Comparison of ENCODE assay signal across 34 mouse cellular contexts in genomic region chr1:139206259-139206658, GRCm38 (mm10).
"Had no signal": no experiment of that assay in that cellular context is flagged by ENCODE, and none has a peak within 500 bp of the region (broad histone marks: within the 10 kb centered on the region; RNA-seq: fewer than 3 reads in every experiment).

No protein-coding gene starts in this region.

- H3K27ac ChIP-seq: heart, embryonic 10.5 days; heart, embryonic 13.5 days; heart, embryonic 15.5 days; hindbrain, embryonic 10.5 days; hindbrain, embryonic 12.5 days; hindbrain, embryonic 13.5 days; hindbrain, embryonic 14.5 days; hindbrain, embryonic 15.5 days; hindbrain, postnatal 0 days; intestine, embryonic 15.5 days; kidney, embryonic 15.5 days; kidney, postnatal 0 days; layer of hippocampus, adult 2 months had no signal

- H3K4me2 ChIP-seq: heart, embryonic 11.5 days; heart, embryonic 12.5 days; heart, embryonic 13.5 days; heart, embryonic 15.5 days; hindbrain, embryonic 12.5 days; hindbrain, embryonic 13.5 days; hindbrain, embryonic 14.5 days; hindbrain, embryonic 15.5 days; intestine, embryonic 15.5 days; kidney, embryonic 15.5 days had no signal

- ATAC-seq: hindbrain, embryonic 16.5 days; hindbrain, postnatal 0 days; inflammation-experienced regulatory T-cells, adult 6 months; intestine, embryonic 15.5 days; intestine, embryonic 16.5 days had no signal

- H3K4me3 ChIP-seq: heart, embryonic 10.5 days; heart, embryonic 12.5 days; heart, embryonic 13.5 days; heart, embryonic 15.5 days; hindbrain, embryonic 10.5 days; hindbrain, embryonic 12.5 days; hindbrain, embryonic 13.5 days; hindbrain, embryonic 15.5 days; intestine, embryonic 15.5 days; kidney, embryonic 15.5 days; layer of hippocampus, adult 2 months had no signal

- H3K4me1 ChIP-seq: intestine, embryonic 15.5 days had no signal

- H3K9ac ChIP-seq: heart, embryonic 12.5 days; heart, embryonic 13.5 days; heart, embryonic 15.5 days; hindbrain, embryonic 12.5 days; hindbrain, embryonic 13.5 days; hindbrain, embryonic 14.5 days; hindbrain, embryonic 15.5 days; intestine, embryonic 15.5 days; kidney, embryonic 15.5 days had no signal

- DNase-seq: heart, postnatal 10 days; heart, postnatal 14 days; heart, postnatal 36 days; heart, postnatal 4 days; kidney, adult 11 months; kidney, adult 18-20 months; kidney, adult 2 months; kidney, adult 8-10 months; kidney, adult 9 months; kidney, postnatal 10 days; kidney, postnatal 14 days; kidney, postnatal 25 days; kidney, postnatal 36 days; kidney, postnatal 4 days; layer of hippocampus, adult 9-11 months; layer of hippocampus, postnatal 36 days had no signal

- H3K36me3 ChIP-seq: heart, embryonic 10.5 days; heart, embryonic 12.5 days; heart, embryonic 13.5 days; heart, embryonic 15.5 days; hindbrain, embryonic 10.5 days; hindbrain, embryonic 12.5 days; hindbrain, embryonic 13.5 days; hindbrain, embryonic 15.5 days; intestine, embryonic 15.5 days; kidney, embryonic 15.5 days had no signal

- H3K27me3 ChIP-seq: heart, embryonic 12.5 days; heart, embryonic 13.5 days; heart, embryonic 15.5 days; hindbrain, embryonic 12.5 days; hindbrain, embryonic 13.5 days; hindbrain, embryonic 15.5 days; intestine, embryonic 15.5 days; kidney, embryonic 15.5 days had no signal

- H3K9me3 ChIP-seq: heart, embryonic 10.5 days; heart, embryonic 12.5 days; heart, embryonic 13.5 days; heart, embryonic 15.5 days; hindbrain, embryonic 10.5 days; hindbrain, embryonic 12.5 days; hindbrain, embryonic 13.5 days; hindbrain, embryonic 15.5 days; intestine, embryonic 15.5 days; kidney, embryonic 15.5 days had no signal
